In the genomic region with DNA sequence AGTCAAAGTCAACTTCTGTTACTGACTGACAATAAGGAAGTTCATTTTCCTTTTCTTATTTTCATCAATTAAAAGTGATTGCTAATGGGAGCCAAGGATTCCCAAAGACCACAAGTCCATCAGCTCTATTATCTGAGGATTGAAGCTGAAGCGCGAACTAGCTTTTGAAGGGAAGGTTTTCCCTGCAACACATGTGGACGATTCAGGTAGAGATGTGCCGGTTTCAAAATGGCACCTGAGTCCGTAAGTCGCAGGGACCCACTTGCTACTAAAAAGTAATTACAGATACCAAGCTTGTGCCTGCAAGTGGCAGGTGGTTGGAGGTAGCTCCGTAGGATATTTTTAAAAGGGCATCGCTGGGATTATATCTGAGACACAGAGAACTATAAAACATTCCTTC, we compare ENCODE assay signal across 8 mouse cellular contexts. TPM values are rescaled to one million over a fixed set of nuclear protein-coding genes. Genes with fewer than 3 reads are reported as not detected.
DNase-seq lines count a peak whose midpoint lies in the region; ATAC-seq and TF ChIP-seq lines count a peak whose summit lies in the region.

No protein-coding gene starts in this region.

- no peak for DNase-seq in lung, postnatal 0 days (ENCODE audit: low spot score)
- DNase-seq in lung, postnatal 4 days = no peak
- DNase-seq in adrenal gland, adult (ENCODE audit: inconsistent age in 2 of 2, low spot score in 1 of 2) = no peak
- DNase-seq in urinary bladder, postnatal 25 days (ENCODE audit: low spot score) = no peak
- DNase-seq in layer of hippocampus, adult 8-10 months (ENCODE audit: low spot score in 2 of 2) = no peak

- no peak for TF ChIP-seq CTCF in lung, postnatal 0 days (IDR thresholded peaks at IDR 0.05)

- no peak for ATAC-seq in lung, postnatal 0 days
- ATAC-seq in embryonic facial prominence, embryonic 15.5 days (ENCODE audit: insufficient number of reproducible peaks, low FRiP score, low TSS enrichment, low read depth) = no peak
- ATAC-seq in intestine, embryonic 16.5 days = no peak
- no peak; the same call in 1 of the 2 replicates for ATAC-seq in neural tube, embryonic 14.5 days (ENCODE audit: low read depth)

- 51% methylated on average over 8 of the region's 8 CpGs for WGBS in lung, postnatal 0 days
- 58% methylated on average over 8 of the region's 8 CpGs for WGBS in embryonic facial prominence, embryonic 15.5 days
- WGBS in intestine, embryonic 16.5 days = 48% methylated on average over 8 of the region's 8 CpGs
- WGBS in neural tube, embryonic 14.5 days = 44% methylated on average over 8 of the region's 8 CpGs

- H3K4me3 ChIP-seq in lung, postnatal 0 days (ENCODE audit: low read depth, low read length) = peak overlapping the region; percentile 66
- peak overlapping the region; percentile 56 for H3K4me3 ChIP-seq in embryonic facial prominence, embryonic 15.5 days (replicated peaks)
- H3K4me3 ChIP-seq in intestine, embryonic 16.5 days (ENCODE audit: low read length) = peak overlapping the region; percentile 64
- peak overlapping the region; percentile 57 for H3K4me3 ChIP-seq in neural tube, embryonic 14.5 days (ENCODE audit: low read depth, low read length)

- H3K27ac ChIP-seq in lung, postnatal 0 days (ENCODE audit: low read length) = peak overlapping the region; percentile 92
- no peak overlapping the region; the same call in 1 of the 2 replicates for H3K27ac ChIP-seq in embryonic facial prominence, embryonic 15.5 days (replicated peaks)
- peak overlapping the region; percentile 83 for H3K27ac ChIP-seq in intestine, embryonic 16.5 days (ENCODE audit: low read length)
- peak overlapping the region; percentile 93 for H3K27ac ChIP-seq in neural tube, embryonic 14.5 days (ENCODE audit: low read depth, low read length)

- TF ChIP-seq EP300 in lung, postnatal 0 days (IDR thresholded peaks at IDR 0.05) = no peak

- H3K9me3 ChIP-seq in lung, postnatal 0 days (ENCODE audit: low read length) = no peaks in the 10 kb centered on the region
- H3K9me3 ChIP-seq in embryonic facial prominence, embryonic 15.5 days (replicated peaks) = no peaks in the 10 kb centered on the region
- H3K9me3 ChIP-seq in intestine, embryonic 16.5 days (ENCODE audit: control insufficient read depth, low read length) = no peaks in the 10 kb centered on the region
- H3K9me3 ChIP-seq in neural tube, embryonic 14.5 days (ENCODE audit: control insufficient read depth, low read length) = no peaks in the 10 kb centered on the region

- peak overlapping the region; percentile 82; the same call in 1 of the 2 replicates for H3K9ac ChIP-seq in lung, postnatal 0 days (replicated peaks; ENCODE audit: low read depth)
- H3K9ac ChIP-seq in embryonic facial prominence, embryonic 15.5 days = no peak overlapping the region
- peak overlapping the region; percentile 68 for H3K9ac ChIP-seq in intestine, embryonic 16.5 days (ENCODE audit: low read depth, low read length)
- peak overlapping the region; percentile 53; the same call in 1 of the 2 replicates for H3K9ac ChIP-seq in neural tube, embryonic 14.5 days (replicated peaks; ENCODE audit: low read depth, low read length)

- peak overlapping the region; percentile 51 for H3K4me2 ChIP-seq in lung, postnatal 0 days (replicated peaks; ENCODE audit: low read depth, low read length)
- H3K4me2 ChIP-seq in embryonic facial prominence, embryonic 15.5 days (replicated peaks) = peak overlapping the region; percentile 46; the same call in 1 of the 2 replicates
- peak overlapping the region; percentile 53 for H3K4me2 ChIP-seq in intestine, embryonic 16.5 days (ENCODE audit: low read depth, low read length)
- H3K4me2 ChIP-seq in neural tube, embryonic 14.5 days (ENCODE audit: low read depth, low read length) = peak overlapping the region; percentile 53

- H3K27me3 ChIP-seq in lung, postnatal 0 days (replicated peaks; ENCODE audit: insufficient read depth, low read length) = no peaks in the 10 kb centered on the region
- H3K27me3 ChIP-seq in embryonic facial prominence, embryonic 15.5 days = peaks cover 17% of the 10 kb centered on the region
- 0 out of 2 replicates have a peak, but pooled peaks cover 2% of the 10 kb centered on the region for H3K27me3 ChIP-seq in intestine, embryonic 16.5 days (replicated peaks; ENCODE audit: control insufficient read depth, insufficient read depth, low read length)
- H3K27me3 ChIP-seq in neural tube, embryonic 14.5 days (ENCODE audit: control insufficient read depth, insufficient read depth, low read length) = peaks cover 5% of the 10 kb centered on the region; the same call in 1 of the 2 replicates

- H3K4me1 ChIP-seq in lung, postnatal 0 days (ENCODE audit: insufficient read depth, low read depth, low read length) = peaks cover 3% of the 10 kb centered on the region; the same call in 1 of the 2 replicates
- no peaks in the 10 kb centered on the region for H3K4me1 ChIP-seq in embryonic facial prominence, embryonic 15.5 days
- H3K4me1 ChIP-seq in intestine, embryonic 16.5 days (ENCODE audit: control insufficient read depth, insufficient read depth, low read length) = peaks cover 2% of the 10 kb centered on the region; the same call in 1 of the 2 replicates
- H3K4me1 ChIP-seq in neural tube, embryonic 14.5 days (ENCODE audit: control insufficient read depth, insufficient read depth, low read length) = no peaks in the 10 kb centered on the region

- no peaks in the 10 kb centered on the region for H3K36me3 ChIP-seq in lung, postnatal 0 days (ENCODE audit: insufficient read depth, low read length)
- H3K36me3 ChIP-seq in embryonic facial prominence, embryonic 15.5 days = no peaks in the 10 kb centered on the region
- no peaks in the 10 kb centered on the region for H3K36me3 ChIP-seq in intestine, embryonic 16.5 days (ENCODE audit: control insufficient read depth, insufficient read depth, low read length)
- H3K36me3 ChIP-seq in neural tube, embryonic 14.5 days (ENCODE audit: control insufficient read depth, insufficient read depth, low read length) = peaks cover 7% of the 10 kb centered on the region; the same call in 1 of the 2 replicates

RNA-seq across cellular contexts. Expression of a gene that starts 0.7 kb away (rescaled TPM):
- polyA plus RNA-seq in lung, postnatal 0 days (2015; fragmentation: Nextera tagmentation; extraction: Ambion mirVana) = 7,609 and 7,998 TPM in 2 replicates
- 2,315 and 2,583 TPM in 2 replicates for polyA plus RNA-seq in embryonic facial prominence, embryonic 15.5 days (2015; fragmentation: Nextera tagmentation; extraction: Ambion mirVana)
- 2,883 and 3,085 TPM in 2 replicates for polyA plus RNA-seq in intestine, embryonic 16.5 days (2015; fragmentation: Nextera tagmentation; extraction: Ambion mirVana)
- 4,521 and 4,960 TPM in 2 replicates for polyA plus RNA-seq in neural tube, embryonic 14.5 days (2014; fragmentation: Nextera tagmentation; extraction: Ambion mirVana)
- total RNA-seq in layer of hippocampus, adult 8-10 months (2022) = 1,000 to 10,000 TPM; 1,713 to 2,363 (median 1,977) TPM

RNA-seq across cellular contexts. Expression of a gene that starts 54.3 kb away (rescaled TPM):
- polyA plus RNA-seq in lung, postnatal 0 days (2015; fragmentation: Nextera tagmentation; extraction: Ambion mirVana) = 1.5 and 1.9 TPM in 2 replicates
- polyA plus RNA-seq in embryonic facial prominence, embryonic 15.5 days (2015; fragmentation: Nextera tagmentation; extraction: Ambion mirVana) = 0.44 and 0.72 TPM in 2 replicates
- polyA plus RNA-seq in intestine, embryonic 16.5 days (2015; fragmentation: Nextera tagmentation; extraction: Ambion mirVana) = 0.35 and 0.66 TPM in 2 replicates
- polyA plus RNA-seq in neural tube, embryonic 14.5 days (2014; fragmentation: Nextera tagmentation; extraction: Ambion mirVana) = 0.10 TPM in 1 of 2 replicates, not detected in the other
- under 1 TPM in 2 of 4 experiments, not detected in 2; 0.10 to 0.14 TPM for total RNA-seq in layer of hippocampus, adult 8-10 months (2022)
